Mouse (Mus musculus) gastrocnemius, adult 18-20 months (tissue): ENCODE results near the gene Ache. TPM values are rescaled to one million over a fixed set of nuclear protein-coding genes. Genes with fewer than 3 reads are reported as not detected.

Experiments
- DNase-seq: peaks from one replicate; pipeline ENCODE4 v3.0.0; 2021; ENCODE audit warnings: low spot score
- microRNA-seq: library from miRNA; unstranded; fragments of <30 nt; microRNA quantifications from one replicate; pipeline ENCODE4 v1.2.0, GENCODE M21; 2021
- total RNA-seq, 2 experiments: library from RNA; stranded (reverse); gene quantifications; 2 replicates each; pipeline ENCODE4 v1.2.3; 2021

The Ache gene
- total RNA-seq, 2 experiments from 2014 or later: 25.0 to 27.7 TPM

- no peak for DNase-seq
Measured at GRCm38 (mm10) chr5:137332857-137333511, 45.7 kb downstream of the Ache start.

GRCm38 (mm10) chr5:137333512-137334174, 46.3 kb downstream of the Ache start, which contains the start of gene Slc12a9:
TSS of gene Slc12a9 (minus strand) at chr5:137333597.
- peak; percentile 96 for DNase-seq

- no peak for DNase-seq
Measured at GRCm38 (mm10) chr5:137334317-137334716, 47.0 kb downstream of the Ache start.

- DNase-seq: no peak
Measured at GRCm38 (mm10) chr5:137335066-137335465, 47.7 kb downstream of the Ache start.

- no peak for DNase-seq
Measured at GRCm38 (mm10) chr5:137337190-137337589, 49.9 kb downstream of the Ache start.

- peak; percentile 94 for DNase-seq
Measured at GRCm38 (mm10) chr5:137338256-137338655, 50.9 kb downstream of the Ache start.

- peak; percentile 59 for DNase-seq
Measured at GRCm38 (mm10) chr5:137338663-137339289, 51.5 kb downstream of the Ache start.

- DNase-seq: peak; percentile 43
Measured at GRCm38 (mm10) chr5:137339290-137339979, 52.1 kb downstream of the Ache start.

- DNase-seq: no peak
Measured at GRCm38 (mm10) chr5:137340222-137340621, 52.9 kb downstream of the Ache start.

- no peak for DNase-seq
Measured at GRCm38 (mm10) chr5:137342407-137343012, 55.2 kb downstream of the Ache start.

GRCm38 (mm10) chr5:137343412-137343811, 56.1 kb downstream of the Ache start:
- DNase-seq: no peak

- DNase-seq: no peak
Measured at GRCm38 (mm10) chr5:137343869-137344268, 56.5 kb downstream of the Ache start.

Small RNA genes within 50 kb of the gene (microRNA-seq; reads per million reads assigned to microRNA genes)
- gene Mir7036 (not detected), gene Mir8116 (1.4 reads per million)

Other genes starting within 250 kb of the Ache start
- gene Ap1s1, start 241.4 kb upstream of the Ache start, total RNA-seq: 10 to 100 TPM; 14.0 to 17.1 TPM
- 1 to 10 TPM; 4.9 to 5.5 TPM for gene Serpine1, start 215.3 kb upstream of the Ache start, total RNA-seq
- 1 to 10 TPM; 7.4 to 8.0 TPM for gene Trim56, start 171.3 kb upstream of the Ache start, total RNA-seq
- gene Muc3, start 138.2 kb upstream of the Ache start, total RNA-seq: not detected
- under 1 TPM; 0.11 to 0.12 TPM for gene Muc3a, start 75.1 kb upstream of the Ache start, total RNA-seq
- 10 to 100 TPM; 19.1 to 20.8 TPM for gene Ufsp1, start 7.1 kb downstream of the Ache start, total RNA-seq
- 10 to 100 TPM; 29.6 to 40.8 TPM for gene Srrt, start 20.2 kb downstream of the Ache start, total RNA-seq
- gene Trip6, start 26.9 kb downstream of the Ache start, total RNA-seq: 1 to 10 TPM; 2.2 to 4.4 TPM
- gene Slc12a9, start 46.1 kb downstream of the Ache start, total RNA-seq: 1 to 10 TPM; 2.0 to 2.2 TPM
- 10 to 100 TPM in 1 of 2 experiments, 1 to 10 TPM in 1; 8.2 to 14.4 TPM for gene Ephb4, start 62.6 kb downstream of the Ache start, total RNA-seq
- gene Zan, start 189.5 kb downstream of the Ache start, total RNA-seq: under 1 TPM in 1 of 2 experiments, not detected in 1; 0.07 TPM
- 10 to 100 TPM in 1 of 2 experiments, 1 to 10 TPM in 1; 8.9 to 10.8 TPM for gene Pop7, start 215.0 kb downstream of the Ache start, total RNA-seq
- gene Gigyf1, start 231.0 kb downstream of the Ache start, total RNA-seq: 10 to 100 TPM; 19.9 to 23.5 TPM
- not detected for gene Epo, start 245.7 kb downstream of the Ache start, total RNA-seq
- gene Gnb2, start 246.0 kb downstream of the Ache start, total RNA-seq: 100 to 1,000 TPM; 111 to 134 TPM